Mouse (Mus musculus) intestine, postnatal 0 days (tissue): ENCODE results near the gene Usp48. TPM values are rescaled to one million over a fixed set of nuclear protein-coding genes. Genes with fewer than 3 reads are reported as not detected.

Experiments
- ATAC-seq: fragments of 200-750 bp; cut with Nextera tagmentation; 2 replicates; pipeline ENCODE4 v1.8.0; 2017; ENCODE audit warnings: mild to moderate bottlenecking, moderate TSS enrichment, moderate library complexity
- H3K27ac ChIP-seq: fragments of 300-500 bp; sonication (generic); 2 replicates; pipeline ENCODE4 v1.5.1; 2014; ENCODE audit warnings: mild to moderate bottlenecking, low read depth, low read length, moderate library complexity
- H3K27me3 ChIP-seq: fragments of 300-500 bp; sonication (generic); replicated peaks from 2 replicates; pipeline ENCODE4 v1.6.1; 2014; ENCODE audit warnings: low read length, mixed read lengths; ENCODE audit not compliant: control insufficient read depth, insufficient read depth
- H3K36me3 ChIP-seq: fragments of 300-500 bp; sonication (generic); 2 replicates; pipeline ENCODE4 v1.6.1; 2014; ENCODE audit warnings: mild to moderate bottlenecking, moderate library complexity; ENCODE audit not compliant: control insufficient read depth, insufficient read depth
- H3K4me1 ChIP-seq: fragments of 300-500 bp; sonication (generic); replicated peaks from 2 replicates; pipeline ENCODE4 v1.6.1; 2014; ENCODE audit warnings: antibody characterized with exemption, low read length, mixed read lengths; ENCODE audit not compliant: control insufficient read depth, insufficient read depth
- H3K4me2 ChIP-seq: fragments of 300-500 bp; sonication (generic); replicated peaks from 2 replicates; pipeline ENCODE4 v1.6.1; 2014; ENCODE audit warnings: low read depth, mild to moderate bottlenecking, moderate library complexity
- H3K4me3 ChIP-seq: fragments of 300-500 bp; sonication (generic); 2 replicates; pipeline ENCODE4 v1.5.1; 2014; ENCODE audit warnings: low read depth, low read length
- H3K9ac ChIP-seq: fragments of 300-500 bp; sonication (generic); 2 replicates; pipeline ENCODE4 v1.6.1; 2014; ENCODE audit warnings: mild to moderate bottlenecking, low read depth, low read length
- H3K9me3 ChIP-seq: fragments of 300-500 bp; sonication (generic); 2 replicates; pipeline ENCODE4 v1.6.1; 2016; ENCODE audit warnings: mixed run types; ENCODE audit not compliant: control insufficient read depth
- CTCF ChIP-seq: sonication (generic); IDR thresholded peaks from 2 replicates; pipeline ENCODE4 v1.5.1; 2016; ENCODE audit warnings: low read depth, mild to moderate bottlenecking, control low read depth, antibody characterized with exemption, moderate library complexity
- WGBS: fragments of 180-500 bp; shearing (Covaris S2); extraction: QIAGEN DNeasy Blood & Tissue Kit; methylation state at CpG from one replicate; pipeline ENCODE4 v1.1.7; 2014; 5-methylcytosine and 5-hydroxymethylcytosine counted together
- polyA plus RNA-seq: library from polyadenylated mRNA; unstranded; fragments of >200 nt; fragmentation: Nextera tagmentation; extraction: Ambion mirVana; gene quantifications from 2 replicates; pipeline ENCODE4 v1.2.1, GENCODE M21; 2015

Usp48 gene
- polyA plus RNA-seq, 1 experiment from 2014 or later: 33.3 TPM

- ATAC-seq: no peak
- Histone ChIP-seq H3K9ac (no peak overlapping the region), H3K4me3 (no peak overlapping the region), H3K9me3 (no peaks in the 10 kb centered on the region), H3K27me3 (peaks cover 22% of the 10 kb centered on the region), H3K27ac (no peak overlapping the region), H3K4me2 (no peak overlapping the region), H3K4me1 (no peaks in the 10 kb centered on the region), H3K36me3 (no peaks in the 10 kb centered on the region)
- no peak for TF ChIP-seq CTCF
- 80% methylated on average over 9 of the region's 9 CpGs for WGBS
Measured at GRCm38 (mm10) chr4:137678568-137678967, 85.0 kb downstream of the Usp48 start.

- TF ChIP-seq CTCF: no peak
- H3K27ac ChIP-seq: no peak overlapping the region
- H3K4me3 ChIP-seq: no peak overlapping the region
- H3K4me1 ChIP-seq: no peaks in the 10 kb centered on the region
- no peaks in the 10 kb centered on the region for H3K9me3 ChIP-seq
- no peaks in the 10 kb centered on the region for H3K36me3 ChIP-seq
- H3K4me2 ChIP-seq: no peak overlapping the region
- H3K9ac ChIP-seq: no peak overlapping the region
- WGBS: 78% methylated on average over 2 of the region's 2 CpGs
- no peak for ATAC-seq
- H3K27me3 ChIP-seq: peaks cover 22% of the 10 kb centered on the region
Measured at GRCm38 (mm10) chr4:137679979-137680550, 86.5 kb downstream of the Usp48 start.

GRCm38 (mm10) chr4:137680721-137681120 lies 87.2 kb downstream of the Usp48 start:
- ATAC-seq: no peak
- Histone ChIP-seq H3K27me3 (peaks cover 22% of the 10 kb centered on the region), H3K4me2 (no peak overlapping the region), H3K4me1 (no peaks in the 10 kb centered on the region), H3K27ac (no peak overlapping the region), H3K36me3 (no peaks in the 10 kb centered on the region), H3K4me3 (no peak overlapping the region), H3K9me3 (no peaks in the 10 kb centered on the region), H3K9ac (no peak overlapping the region)
- 58% methylated on average over 7 of the region's 7 CpGs for WGBS
- TF ChIP-seq CTCF: no peak

- no peaks in the 10 kb centered on the region for H3K4me1 ChIP-seq
- peak overlapping the region; percentile 26 for H3K4me3 ChIP-seq
- 5% methylated on average over 52 of the region's 52 CpGs for WGBS
- peaks cover 22% of the 10 kb centered on the region for H3K27me3 ChIP-seq
- H3K27ac ChIP-seq: no peak overlapping the region
- no peak for TF ChIP-seq CTCF
- no peaks in the 10 kb centered on the region for H3K9me3 ChIP-seq
- peak overlapping the region; percentile 54 for H3K4me2 ChIP-seq
- no peak for ATAC-seq
- H3K36me3 ChIP-seq: no peaks in the 10 kb centered on the region
- H3K9ac ChIP-seq: 0 out of 2 replicates have a peak overlapping the region, but pooled peaks have one; percentile 22
Measured at GRCm38 (mm10) chr4:137681408-137682104, 88.0 kb downstream of the Usp48 start.

- 47% methylated on average over 7 of the region's 7 CpGs for WGBS
- no peaks in the 10 kb centered on the region for H3K36me3 ChIP-seq
- no peak for ATAC-seq
- H3K4me1 ChIP-seq: no peaks in the 10 kb centered on the region
- TF ChIP-seq CTCF: peak; percentile 93
- no peak overlapping the region for H3K9ac ChIP-seq
- H3K4me2 ChIP-seq: no peak overlapping the region
- no peak overlapping the region for H3K27ac ChIP-seq
- no peak overlapping the region for H3K4me3 ChIP-seq
- no peaks in the 10 kb centered on the region for H3K9me3 ChIP-seq
- H3K27me3 ChIP-seq: peaks cover 22% of the 10 kb centered on the region
Measured at GRCm38 (mm10) chr4:137682961-137683453, 89.5 kb downstream of the Usp48 start.

GRCm38 (mm10) chr4:137684830-137685343 lies 91.3 kb downstream of the Usp48 start:
- ATAC-seq: peak; percentile 39; the same call in 1 of the 2 replicates
- H3K27me3 ChIP-seq: peaks cover 22% of the 10 kb centered on the region
- no peak for TF ChIP-seq CTCF
- H3K4me1 ChIP-seq: no peaks in the 10 kb centered on the region
- H3K4me2 ChIP-seq: no peak overlapping the region
- no peak overlapping the region for H3K4me3 ChIP-seq
- no peak overlapping the region for H3K9ac ChIP-seq
- no peaks in the 10 kb centered on the region for H3K36me3 ChIP-seq
- H3K27ac ChIP-seq: no peak overlapping the region
- 28% methylated on average over 9 of the region's 9 CpGs for WGBS
- no peaks in the 10 kb centered on the region for H3K9me3 ChIP-seq
